Mouse (Mus musculus) lung, postnatal 0 days (tissue): ENCODE measurements around the gene Stk17b. TPM values are rescaled to one million over a fixed set of nuclear protein-coding genes. Genes with fewer than 3 reads are reported as not detected.

Source experiments
- ATAC-seq: fragments of 200-750 bp; cut with Nextera tagmentation; 2 replicates; pipeline ENCODE4 v1.8.0; 2017; ENCODE audit warnings: moderate library complexity
- DNase-seq: peaks from one replicate; pipeline ENCODE4 v3.0.0-alpha.2; 2016; ENCODE audit warnings: low spot score
- H3K27ac ChIP-seq: fragments of 300-500 bp; sonication (generic); 2 replicates; pipeline ENCODE4 v1.5.1; 2014; ENCODE audit warnings: antibody characterized with exemption, mild to moderate bottlenecking, low read length, mixed read lengths
- H3K27me3 ChIP-seq: fragments of 300-500 bp; sonication (generic); replicated peaks from 2 replicates; pipeline ENCODE4 v1.6.1; 2014; ENCODE audit warnings: low read length, mixed read lengths; ENCODE audit not compliant: insufficient read depth
- H3K36me3 ChIP-seq: fragments of 300-500 bp; sonication (generic); 2 replicates; pipeline ENCODE4 v1.6.1; 2014; ENCODE audit warnings: low read length, mixed read lengths; ENCODE audit not compliant: insufficient read depth
- H3K4me1 ChIP-seq: fragments of 300-500 bp; sonication (generic); 2 replicates; pipeline ENCODE4 v1.6.1; 2014; ENCODE audit warnings: antibody characterized with exemption, low read depth, low read length, mixed read lengths; ENCODE audit not compliant: insufficient read depth
- H3K4me2 ChIP-seq: fragments of 300-500 bp; sonication (generic); replicated peaks from 2 replicates; pipeline ENCODE4 v1.6.1; 2014; ENCODE audit warnings: low read depth, mild to moderate bottlenecking, low read length, moderate library complexity, mixed read lengths
- H3K4me3 ChIP-seq: fragments of 300-500 bp; sonication (generic); 2 replicates; pipeline ENCODE4 v1.5.1; 2014; ENCODE audit warnings: low read depth, low read length
- H3K9ac ChIP-seq: fragments of 300-500 bp; sonication (generic); replicated peaks from 2 replicates; pipeline ENCODE4 v1.6.1; 2014; ENCODE audit warnings: low read depth, mild to moderate bottlenecking
- H3K9me3 ChIP-seq: fragments of 300-500 bp; sonication (generic); 2 replicates; pipeline ENCODE4 v1.6.1; 2016; ENCODE audit warnings: low read length, mixed read lengths
- CTCF ChIP-seq: IDR thresholded peaks from 2 replicates; pipeline ENCODE4 v1.5.1; 2016; ENCODE audit warnings: antibody characterized with exemption, mild to moderate bottlenecking
- EP300 ChIP-seq: IDR thresholded peaks from 2 replicates; pipeline ENCODE4 v1.6.1; 2016; ENCODE audit warnings: antibody characterized with exemption, mild to moderate bottlenecking, control low read depth
- WGBS: fragments of 180-500 bp; shearing (Covaris S2); extraction: QIAGEN DNeasy Blood & Tissue Kit; methylation state at CpG from one replicate; pipeline ENCODE4 v1.1.7; 2014; 5-methylcytosine and 5-hydroxymethylcytosine counted together
- polyA plus RNA-seq: library from polyadenylated mRNA; unstranded; fragments of >200 nt; fragmentation: Nextera tagmentation; extraction: Ambion mirVana; gene quantifications from 2 replicates; pipeline ENCODE4 v1.2.1, GENCODE M21; 2015

Stk17b gene
- polyA plus RNA-seq, 1 experiment from 2014 or later, result 16.3 TPM

DNA sequence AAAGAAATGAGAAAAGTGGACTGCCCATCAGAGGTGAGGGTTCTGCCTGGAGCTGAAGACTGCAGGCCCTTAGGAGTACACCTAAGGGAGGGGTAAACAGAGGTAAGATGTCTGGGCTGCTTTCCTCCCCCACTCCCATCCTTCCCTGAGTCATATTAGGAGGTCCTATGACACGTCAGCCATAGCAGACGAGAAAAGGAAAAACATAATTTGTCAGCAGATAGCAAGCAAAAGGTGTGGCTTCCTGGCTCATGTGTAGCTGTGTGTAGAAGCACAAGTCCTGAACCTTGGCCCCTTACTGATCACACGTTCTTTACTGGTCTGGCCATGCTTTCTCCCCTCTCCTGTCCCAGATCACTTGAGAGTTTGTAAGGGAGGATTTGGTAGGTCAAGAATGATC lies 12.8 kb upstream of the Stk17b start:
- TF ChIP-seq EP300 (no peak), CTCF (no peak)
- no peak for DNase-seq
- Histone ChIP-seq H3K27me3 (no peaks in the 10 kb centered on the region), H3K9ac (no peak overlapping the region), H3K4me1 (no peaks in the 10 kb centered on the region), H3K27ac (no peak overlapping the region), H3K4me2 (no peak overlapping the region), H3K9me3 (no peaks in the 10 kb centered on the region), H3K4me3 (no peak overlapping the region), H3K36me3 (no peaks in the 10 kb centered on the region)
- WGBS, result 39% methylated on average over 3 of the region's 3 CpGs
- no peak for ATAC-seq

- H3K27ac ChIP-seq, result no peak overlapping the region
- no peak overlapping the region for H3K4me2 ChIP-seq
- ATAC-seq, result no peak
- no peak overlapping the region for H3K9ac ChIP-seq
- no peaks in the 10 kb centered on the region for H3K36me3 ChIP-seq
- H3K4me3 ChIP-seq, result no peak overlapping the region
- H3K4me1 ChIP-seq, result no peaks in the 10 kb centered on the region
- H3K9me3 ChIP-seq, result no peaks in the 10 kb centered on the region
- TF ChIP-seq EP300 (no peak), CTCF (no peak)
- H3K27me3 ChIP-seq, result no peaks in the 10 kb centered on the region
- no peak for DNase-seq
- 65% methylated on average over 5 of the region's 5 CpGs for WGBS
Measured at GRCm38 (mm10) chr1:53797074-53797473, 12.1 kb upstream of the Stk17b start.

GRCm38 (mm10) chr1:53796271-53796670 lies 11.2 kb upstream of the Stk17b start:
- Histone ChIP-seq H3K4me3 (no peak overlapping the region), H3K27ac (no peak overlapping the region), H3K9me3 (no peaks in the 10 kb centered on the region), H3K27me3 (no peaks in the 10 kb centered on the region), H3K36me3 (no peaks in the 10 kb centered on the region), H3K4me2 (no peak overlapping the region), H3K4me1 (no peaks in the 10 kb centered on the region), H3K9ac (no peak overlapping the region)
- no peak for TF ChIP-seq EP300
- TF ChIP-seq CTCF, result no peak
- WGBS, result 83% methylated on average over 6 of the region's 6 CpGs
- DNase-seq (no peak), ATAC-seq (no peak)

- Histone ChIP-seq H3K27me3 (no peaks in the 10 kb centered on the region), H3K4me2 (no peak overlapping the region), H3K4me3 (no peak overlapping the region), H3K36me3 (no peaks in the 10 kb centered on the region), H3K9me3 (no peaks in the 10 kb centered on the region), H3K9ac (no peak overlapping the region), H3K27ac (no peak overlapping the region), H3K4me1 (no peaks in the 10 kb centered on the region)
- no peak for DNase-seq
- no peak for ATAC-seq
- no peak for TF ChIP-seq CTCF
- no peak for TF ChIP-seq EP300
- 73% methylated on average over 4 of the region's 4 CpGs for WGBS
Measured at GRCm38 (mm10) chr1:53795591-53795990, 10.6 kb upstream of the Stk17b start.

DNA sequence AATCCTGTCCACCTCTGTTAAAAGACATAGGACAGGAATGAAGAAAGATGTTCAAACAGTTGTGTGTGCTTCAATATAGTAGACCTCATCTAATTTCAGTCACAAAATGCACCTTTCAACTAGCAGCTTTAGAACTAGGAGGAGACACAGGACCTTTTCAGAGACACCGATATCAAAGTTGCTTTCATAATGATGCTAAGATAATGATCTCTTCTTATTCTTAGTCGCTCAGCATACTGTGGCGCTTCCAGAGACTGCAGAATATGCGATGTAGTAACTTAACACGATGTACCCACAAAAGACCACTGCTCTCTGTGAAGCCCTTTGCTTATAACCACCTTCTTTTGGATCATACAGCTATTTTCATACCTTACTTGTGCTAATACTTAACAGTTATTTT lies 10.1 kb upstream of the Stk17b start:
- 90% methylated on average over 5 of the region's 5 CpGs for WGBS
- ATAC-seq (no peak), DNase-seq (no peak)
- Histone ChIP-seq H3K27ac (no peak overlapping the region), H3K9me3 (no peaks in the 10 kb centered on the region), H3K4me3 (no peak overlapping the region), H3K36me3 (no peaks in the 10 kb centered on the region), H3K4me1 (no peaks in the 10 kb centered on the region), H3K9ac (no peak overlapping the region), H3K27me3 (no peaks in the 10 kb centered on the region), H3K4me2 (no peak overlapping the region)
- no peak for TF ChIP-seq CTCF
- no peak for TF ChIP-seq EP300

DNA sequence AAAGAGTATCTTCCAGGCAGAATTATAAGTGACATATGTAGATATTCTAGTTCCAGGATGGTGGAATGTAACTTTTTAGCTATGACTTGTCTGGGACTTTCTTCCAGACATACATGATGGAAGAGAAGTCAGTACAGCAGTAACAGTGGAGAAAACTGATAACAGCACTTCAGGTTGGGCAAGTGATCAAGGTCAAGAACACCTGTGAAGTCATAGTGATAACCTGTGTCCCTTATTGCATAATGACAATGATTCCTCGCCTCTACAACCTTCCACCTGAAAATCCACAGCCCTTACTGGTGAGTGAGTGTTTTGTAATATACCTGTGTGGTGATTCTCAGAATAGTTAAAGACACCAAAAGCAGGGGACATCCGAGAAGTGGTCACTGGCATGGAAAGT lies 9.3 kb upstream of the Stk17b start:
- H3K9ac ChIP-seq, result no peak overlapping the region
- no peaks in the 10 kb centered on the region for H3K27me3 ChIP-seq
- no peaks in the 10 kb centered on the region for H3K36me3 ChIP-seq
- H3K4me3 ChIP-seq, result no peak overlapping the region
- WGBS, result 71% methylated on average over 2 of the region's 2 CpGs
- no peak for DNase-seq
- ATAC-seq, result no peak
- H3K9me3 ChIP-seq, result no peaks in the 10 kb centered on the region
- H3K4me1 ChIP-seq, result no peaks in the 10 kb centered on the region
- H3K4me2 ChIP-seq, result no peak overlapping the region
- no peak overlapping the region for H3K27ac ChIP-seq
- TF ChIP-seq CTCF, result no peak
- TF ChIP-seq EP300, result no peak

DNA sequence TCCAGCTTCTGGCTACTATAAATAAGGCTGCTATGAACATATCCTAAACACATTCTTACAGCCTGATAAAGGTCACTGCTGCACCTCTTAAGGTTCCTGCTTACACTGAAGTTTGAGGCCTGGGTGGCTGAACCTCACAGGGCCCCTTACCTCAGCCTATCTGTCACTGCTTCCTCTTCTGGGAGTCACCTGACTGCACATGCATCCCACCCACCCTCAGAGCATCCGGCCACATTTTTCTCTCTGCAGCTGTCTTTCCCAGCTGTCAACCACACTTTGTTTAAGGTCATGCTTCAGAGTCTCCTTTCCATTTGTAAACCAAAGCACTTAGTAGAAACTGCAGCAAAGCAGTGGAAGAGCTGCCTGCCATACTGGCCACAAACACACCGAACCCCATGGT lies 6.3 kb upstream of the Stk17b start:
- Histone ChIP-seq H3K4me1 (no peaks in the 10 kb centered on the region), H3K27ac (no peak overlapping the region), H3K4me3 (no peak overlapping the region), H3K9me3 (no peaks in the 10 kb centered on the region), H3K27me3 (no peaks in the 10 kb centered on the region), H3K36me3 (no peaks in the 10 kb centered on the region), H3K4me2 (no peak overlapping the region), H3K9ac (no peak overlapping the region)
- ATAC-seq (no peak), DNase-seq (peak; percentile 16)
- TF ChIP-seq EP300 (no peak), CTCF (no peak)
- 78% methylated on average over 2 of the region's 2 CpGs for WGBS
